29 mouse cellular contexts compared by ENCODE assay signal in genomic region chr16:25029548-25029947, GRCm38 (mm10).
"Had no signal": no experiment of that assay in that cellular context is flagged by ENCODE, and none has a peak within 500 bp of the region (broad histone marks: within the 10 kb centered on the region; RNA-seq: fewer than 3 reads in every experiment).

No protein-coding gene starts in this region.

- H3K9me3 ChIP-seq: heart, embryonic 13.5 days; heart, embryonic 15.5 days; hindbrain, embryonic 10.5 days; hindbrain, embryonic 12.5 days; intestine, embryonic 15.5 days; limb, embryonic 10.5 days; limb, embryonic 12.5 days; liver, embryonic 13.5 days; liver, embryonic 15.5 days had no signal

- DNase-seq: gastrocnemius, adult 2 months; gastrocnemius, postnatal 10 days; gastrocnemius, postnatal 25 days; heart, adult 2 months; heart, postnatal 4 days; kidney, adult 18-20 months; kidney, adult 8-10 months; kidney, postnatal 10 days; kidney, postnatal 25 days; kidney, postnatal 4 days; liver; liver, embryonic 13.5 days; liver, postnatal 0 days had no signal

- H3K27me3 ChIP-seq: hindbrain, embryonic 12.5 days; intestine, embryonic 15.5 days; limb, embryonic 12.5 days; liver, embryonic 13.5 days; liver, embryonic 15.5 days had no signal

- H3K4me1 ChIP-seq: hindbrain, embryonic 10.5 days; hindbrain, embryonic 12.5 days; intestine, embryonic 15.5 days; liver, embryonic 13.5 days; liver, embryonic 15.5 days had no signal

- H3K4me2 ChIP-seq: heart, embryonic 11.5 days; heart, embryonic 13.5 days; heart, embryonic 15.5 days; hindbrain, embryonic 12.5 days; hindbrain, embryonic 14.5 days; intestine, embryonic 15.5 days; limb, embryonic 12.5 days; liver, embryonic 11.5 days; liver, embryonic 13.5 days; liver, embryonic 15.5 days had no signal

- ATAC-seq: hindbrain, embryonic 16.5 days; inflammation-experienced regulatory T-cells, adult 6 months; intestine, embryonic 15.5 days; intestine, postnatal 0 days; liver, postnatal 0 days had no signal

- H3K27ac ChIP-seq: gastrocnemius, adult 2 months; heart, adult 2 months; heart, embryonic 13.5 days; heart, embryonic 15.5 days; hindbrain, embryonic 10.5 days; hindbrain, embryonic 12.5 days; hindbrain, embryonic 14.5 days; intestine, embryonic 15.5 days; layer of hippocampus, adult 2 months; left cerebral cortex, adult 2 months; limb, embryonic 10.5 days; limb, embryonic 12.5 days; liver, embryonic 13.5 days; liver, embryonic 15.5 days had no signal

- H3K9ac ChIP-seq: heart, embryonic 13.5 days; heart, embryonic 15.5 days; hindbrain, embryonic 12.5 days; hindbrain, embryonic 14.5 days; intestine, embryonic 15.5 days; limb, embryonic 12.5 days; liver, embryonic 13.5 days; liver, embryonic 15.5 days; liver, postnatal 0 days had no signal

- H3K36me3 ChIP-seq: heart, embryonic 13.5 days; heart, embryonic 15.5 days; hindbrain, embryonic 10.5 days; hindbrain, embryonic 12.5 days; intestine, embryonic 15.5 days; limb, embryonic 10.5 days; limb, embryonic 12.5 days; liver, embryonic 13.5 days; liver, embryonic 15.5 days had no signal

- H3K4me3 ChIP-seq: gastrocnemius, adult 2 months; heart, adult 2 months; heart, embryonic 13.5 days; heart, embryonic 15.5 days; hindbrain, embryonic 10.5 days; hindbrain, embryonic 12.5 days; intestine, embryonic 15.5 days; layer of hippocampus, adult 2 months; left cerebral cortex, adult 2 months; limb, embryonic 10.5 days; limb, embryonic 12.5 days; liver, embryonic 13.5 days; liver, embryonic 15.5 days had no signal
